Mouse (Mus musculus) hindbrain, embryonic 16.5 days (tissue): ENCODE measurements around the gene Snx10. TPM values are rescaled to one million over a fixed set of nuclear protein-coding genes. Genes with fewer than 3 reads are reported as not detected.

Experiments used
- ATAC-seq: fragments of 200-750 bp; cut with Nextera tagmentation; 2 replicates; pipeline ENCODE4 v1.8.0; 2017; ENCODE audit warnings: moderate TSS enrichment, moderate library complexity
- H3K27ac ChIP-seq: fragments of 300-500 bp; sonication (generic); 2 replicates; pipeline ENCODE4 v1.5.1; 2014; ENCODE audit warnings: low read depth, mild to moderate bottlenecking, control low read depth, low read length, moderate library complexity
- H3K27me3 ChIP-seq: fragments of 300-500 bp; sonication (generic); replicated peaks from 2 replicates; pipeline ENCODE4 v1.6.1; 2014; ENCODE audit warnings: low read length; ENCODE audit not compliant: control insufficient read depth, insufficient read depth
- H3K36me3 ChIP-seq: fragments of 300-500 bp; sonication (generic); 2 replicates; pipeline ENCODE4 v1.6.1; 2014; ENCODE audit warnings: mild to moderate bottlenecking, low read length, moderate library complexity, mixed read lengths; ENCODE audit not compliant: control insufficient read depth, insufficient read depth
- H3K4me1 ChIP-seq: fragments of 300-500 bp; sonication (generic); 2 replicates; pipeline ENCODE4 v1.6.1; 2014; ENCODE audit warnings: low read depth, low read length; ENCODE audit not compliant: control insufficient read depth, insufficient read depth
- H3K4me2 ChIP-seq: fragments of 300-500 bp; sonication (generic); 2 replicates; pipeline ENCODE4 v1.6.1; 2014; ENCODE audit warnings: mild to moderate bottlenecking, low read length, control low read depth, moderate library complexity
- H3K4me3 ChIP-seq: fragments of 300-500 bp; sonication (generic); 2 replicates; pipeline ENCODE4 v1.5.1; 2014; ENCODE audit warnings: mild to moderate bottlenecking, low read length, control low read depth, moderate library complexity
- H3K9ac ChIP-seq: fragments of 300-500 bp; sonication (generic); 2 replicates; pipeline ENCODE4 v1.6.1; 2014; ENCODE audit warnings: low read depth, mild to moderate bottlenecking, control low read depth, low read length, moderate library complexity
- H3K9me3 ChIP-seq: fragments of 300-500 bp; sonication (generic); 2 replicates; pipeline ENCODE4 v1.6.1; 2014; ENCODE audit warnings: mild to moderate bottlenecking, low read length, moderate library complexity; ENCODE audit not compliant: control insufficient read depth
- WGBS: fragments of 180-500 bp; shearing (Covaris S2); extraction: QIAGEN DNeasy Blood & Tissue Kit; methylation state at CpG from one replicate; pipeline ENCODE4 v1.1.7; 2014; 5-methylcytosine and 5-hydroxymethylcytosine counted together
- polyA plus RNA-seq: library from polyadenylated mRNA; unstranded; fragments of >200 nt; fragmentation: Nextera tagmentation; extraction: Ambion mirVana; gene quantifications from 2 replicates; pipeline ENCODE4 v1.2.1, GENCODE M21; 2015

The Snx10 gene
- polyA plus RNA-seq, 1 experiment from 2014 or later, result 76.2 TPM

- no peaks in the 10 kb centered on the region for H3K4me1 ChIP-seq
- H3K27me3 ChIP-seq, result no peaks in the 10 kb centered on the region
- H3K4me3 ChIP-seq, result no peak overlapping the region
- H3K36me3 ChIP-seq, result no peaks in the 10 kb centered on the region
- no peak overlapping the region for H3K27ac ChIP-seq
- H3K9ac ChIP-seq, result no peak overlapping the region
- no peaks in the 10 kb centered on the region for H3K9me3 ChIP-seq
- ATAC-seq, result no peak
- WGBS, result 79% methylated on average over 8 of the region's 8 CpGs
- no peak overlapping the region for H3K4me2 ChIP-seq
Measured at GRCm38 (mm10) chr6:51497321-51498111, 26.2 kb upstream of the Snx10 start.

GRCm38 (mm10) chr6:51505671-51506070, 18.0 kb upstream of the Snx10 start:
- Histone ChIP-seq H3K4me1 (no peaks in the 10 kb centered on the region; the same call in 1 of the 2 replicates), H3K9me3 (no peaks in the 10 kb centered on the region), H3K4me2 (no peak overlapping the region), H3K27me3 (no peaks in the 10 kb centered on the region), H3K27ac (no peak overlapping the region), H3K9ac (no peak overlapping the region), H3K36me3 (no peaks in the 10 kb centered on the region), H3K4me3 (no peak overlapping the region)
- WGBS, result 50% methylated on average over 1 of the region's 1 CpGs
- ATAC-seq, result no peak

GRCm38 (mm10) chr6:51507556-51507955, 16.1 kb upstream of the Snx10 start:
- Histone ChIP-seq H3K9me3 (no peaks in the 10 kb centered on the region), H3K4me3 (no peak overlapping the region), H3K27me3 (no peaks in the 10 kb centered on the region), H3K36me3 (no peaks in the 10 kb centered on the region), H3K9ac (no peak overlapping the region), H3K4me2 (no peak overlapping the region), H3K4me1 (no peaks in the 10 kb centered on the region; the same call in 1 of the 2 replicates), H3K27ac (no peak overlapping the region)
- 78% methylated on average over 2 of the region's 2 CpGs for WGBS
- ATAC-seq, result no peak

GRCm38 (mm10) chr6:51508750-51509648, 14.7 kb upstream of the Snx10 start:
- no peaks in the 10 kb centered on the region; the same call in 1 of the 2 replicates for H3K4me1 ChIP-seq
- H3K9me3 ChIP-seq, result no peaks in the 10 kb centered on the region
- peak overlapping the region; percentile 33 for H3K9ac ChIP-seq
- 22% methylated on average over 18 of the region's 18 CpGs for WGBS
- ATAC-seq, result peak; percentile 82
- H3K36me3 ChIP-seq, result no peaks in the 10 kb centered on the region
- peak overlapping the region; percentile 33 for H3K4me3 ChIP-seq
- H3K27me3 ChIP-seq, result no peaks in the 10 kb centered on the region
- H3K4me2 ChIP-seq, result peak overlapping the region; percentile 51
- H3K27ac ChIP-seq, result no peak overlapping the region

GRCm38 (mm10) chr6:51510094-51510493, 13.6 kb upstream of the Snx10 start:
- no peak for ATAC-seq
- WGBS, result 18% methylated on average over 5 of the region's 5 CpGs
- Histone ChIP-seq H3K9me3 (no peaks in the 10 kb centered on the region), H3K4me3 (no peak overlapping the region), H3K36me3 (no peaks in the 10 kb centered on the region), H3K4me1 (no peaks in the 10 kb centered on the region; the same call in 1 of the 2 replicates), H3K4me2 (no peak overlapping the region), H3K27ac (no peak overlapping the region), H3K27me3 (no peaks in the 10 kb centered on the region), H3K9ac (no peak overlapping the region)

GRCm38 (mm10) chr6:51510946-51511345, 12.8 kb upstream of the Snx10 start:
- Histone ChIP-seq H3K9me3 (no peaks in the 10 kb centered on the region), H3K27ac (no peak overlapping the region), H3K4me1 (no peaks in the 10 kb centered on the region; the same call in 1 of the 2 replicates), H3K9ac (no peak overlapping the region), H3K36me3 (no peaks in the 10 kb centered on the region), H3K4me2 (no peak overlapping the region), H3K4me3 (no peak overlapping the region), H3K27me3 (no peaks in the 10 kb centered on the region)
- 46% methylated on average over 1 of the region's 1 CpGs for WGBS
- ATAC-seq, result no peak

GRCm38 (mm10) chr6:51513745-51514144, 10.0 kb upstream of the Snx10 start:
- no peaks in the 10 kb centered on the region for H3K36me3 ChIP-seq
- no peak for ATAC-seq
- no peak overlapping the region for H3K27ac ChIP-seq
- H3K4me1 ChIP-seq, result no peaks in the 10 kb centered on the region; the same call in 1 of the 2 replicates
- no peak overlapping the region for H3K4me2 ChIP-seq
- no peak overlapping the region for H3K9ac ChIP-seq
- no peak overlapping the region for H3K4me3 ChIP-seq
- peaks cover 2% of the 10 kb centered on the region for H3K9me3 ChIP-seq
- no peaks in the 10 kb centered on the region for H3K27me3 ChIP-seq
- 77% methylated on average over 3 of the region's 3 CpGs for WGBS

- WGBS, result 96% methylated on average over 7 of the region's 7 CpGs
- H3K4me1 ChIP-seq, result no peaks in the 10 kb centered on the region
- peaks cover 2% of the 10 kb centered on the region for H3K9me3 ChIP-seq
- no peak overlapping the region for H3K9ac ChIP-seq
- no peak for ATAC-seq
- H3K27me3 ChIP-seq, result no peaks in the 10 kb centered on the region
- no peak overlapping the region for H3K4me2 ChIP-seq
- H3K36me3 ChIP-seq, result no peaks in the 10 kb centered on the region
- H3K4me3 ChIP-seq, result no peak overlapping the region
- H3K27ac ChIP-seq, result no peak overlapping the region
Measured at GRCm38 (mm10) chr6:51514860-51515259, 8.8 kb upstream of the Snx10 start.

GRCm38 (mm10) chr6:51523310-51523709, 391 bp upstream of the Snx10 start:
- H3K4me1 ChIP-seq, result peaks cover 8% of the 10 kb centered on the region
- no peak overlapping the region for H3K27ac ChIP-seq
- peak overlapping the region; percentile 69 for H3K4me2 ChIP-seq
- H3K27me3 ChIP-seq, result no peaks in the 10 kb centered on the region
- ATAC-seq, result peak; percentile 25; the same call in 1 of the 2 replicates
- H3K9me3 ChIP-seq, result no peaks in the 10 kb centered on the region
- WGBS, result 22% methylated on average over 5 of the region's 5 CpGs
- H3K4me3 ChIP-seq, result peak overlapping the region; percentile 85
- H3K36me3 ChIP-seq, result no peaks in the 10 kb centered on the region
- H3K9ac ChIP-seq, result peak overlapping the region; percentile 88
